Mouse (Mus musculus): ENCODE measurements at regions not wholly inside any gene's neighbourhood (a gene's known extent, or its start where the extent isn't known, plus 50 kb on each side); places are given as distances from the start of the nearest gene placed in this dataset.

- no peak for DNase-seq
These were observed 56.6 kb upstream of the Rpl38 start for GRCm38 (mm10) chr11:114611690-114612089.

GRCm38 (mm10) chr11:114608009-114608408 is 60.3 kb upstream of the Rpl38 start:
- no peak for DNase-seq

- no peak for DNase-seq
These were observed 65.2 kb upstream of the Rpl38 start for GRCm38 (mm10) chr11:114603108-114603507.

- DNase-seq: no peak
These were observed 71.1 kb upstream of the Rpl38 start for GRCm38 (mm10) chr11:114597225-114597624.

GRCm38 (mm10) chr11:114592961-114593360 is 75.4 kb upstream of the Rpl38 start:
- no peak for DNase-seq

- no peak for DNase-seq
These were observed 79.8 kb upstream of the Rpl38 start for GRCm38 (mm10) chr11:114588554-114588953.

GRCm38 (mm10) chr11:114587986-114588385 is 80.3 kb upstream of the Rpl38 start:
- no peak for DNase-seq

- DNase-seq: no peak
These were observed 81.9 kb upstream of the Rpl38 start for GRCm38 (mm10) chr11:114586400-114586799.

- DNase-seq: no peak
These were observed 83.5 kb upstream of the Rpl38 start for GRCm38 (mm10) chr11:114584804-114585203.

- DNase-seq: no peak
These were observed 84.2 kb upstream of the Rpl38 start for GRCm38 (mm10) chr11:114584146-114584545.

- no peak for DNase-seq
These were observed 88.3 kb upstream of the Rpl38 start for GRCm38 (mm10) chr11:114579986-114580385.

- DNase-seq: no peak
These were observed 89.8 kb upstream of the Rpl38 start for GRCm38 (mm10) chr11:114578551-114578950.

GRCm38 (mm10) chr11:114576803-114577202 is 91.5 kb upstream of the Rpl38 start:
- peak; percentile 4 for DNase-seq

- DNase-seq: peak; percentile 4
These were observed 97.0 kb upstream of the Rpl38 start for GRCm38 (mm10) chr11:114571144-114571869.

- no peak for DNase-seq
These were observed 98.2 kb upstream of the Rpl38 start for GRCm38 (mm10) chr11:114570076-114570475.

- DNase-seq: no peak
These were observed 100.2 kb upstream of the Rpl38 start for GRCm38 (mm10) chr11:114567814-114568800.

GRCm38 (mm10) chr11:114567045-114567780 is 101.1 kb upstream of the Rpl38 start:
- DNase-seq: no peak

- DNase-seq: no peak
These were observed 103.4 kb upstream of the Rpl38 start for GRCm38 (mm10) chr11:114564949-114565348.

- no peak for DNase-seq
These were observed 105.2 kb upstream of the Rpl38 start for GRCm38 (mm10) chr11:114563172-114563571.

GRCm38 (mm10) chr11:114554576-114554975 is 113.7 kb upstream of the Rpl38 start:
- DNase-seq: no peak

GRCm38 (mm10) chr11:114553992-114554391 is 114.3 kb upstream of the Rpl38 start:
- peak; percentile 14 for DNase-seq

GRCm38 (mm10) chr11:114552176-114552575 is 116.1 kb upstream of the Rpl38 start:
- DNase-seq: no peak

- DNase-seq: peak; percentile 27
These were observed 117.1 kb upstream of the Rpl38 start for GRCm38 (mm10) chr11:114551262-114551661.

Data from lung, postnatal 14 days (tissue).